Mouse (Mus musculus) forelimb bud, embryonic 11.5 days (tissue): ENCODE measurements around the gene Casq2.

Experiments
- DNase-seq: peaks from one replicate; pipeline ENCODE4 v3.0.0-alpha.2; 2012; ENCODE audit warnings: low read depth, low spot score

Casq2 gene

GRCm38 (mm10) chr3:102081862-102082261 is 4.4 kb upstream of the Casq2 start:
- DNase-seq, result peak; percentile 83

DNA sequence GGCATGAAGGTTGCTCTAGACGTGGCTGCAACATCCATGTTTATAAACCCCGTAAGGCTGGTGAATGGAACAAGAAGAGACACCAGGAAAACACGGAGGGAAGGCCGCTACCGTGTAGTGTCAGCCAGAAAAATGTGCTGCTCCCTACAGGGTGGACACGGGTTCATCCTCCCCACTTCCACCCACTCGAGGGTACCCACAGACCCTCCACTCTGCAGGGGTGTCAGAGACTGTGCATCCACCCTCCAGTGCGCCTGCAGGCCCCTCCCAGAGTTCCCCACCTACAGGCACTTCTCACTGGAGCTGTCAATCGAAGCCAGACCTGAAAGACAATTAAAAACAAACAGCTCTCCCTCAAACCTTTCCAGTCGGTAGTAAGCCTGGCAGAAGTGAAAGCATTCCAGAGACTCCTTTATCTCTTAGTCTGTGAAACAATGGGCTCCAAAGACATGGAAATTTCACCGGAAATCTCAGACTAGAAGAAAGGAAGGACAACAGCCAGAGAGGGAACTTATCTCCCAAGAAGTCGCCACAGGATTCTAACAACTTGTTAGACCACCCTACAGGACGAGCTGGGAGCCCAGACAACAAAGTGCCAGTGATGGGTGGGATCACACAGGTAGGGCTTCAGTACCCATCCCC is 2.5 kb upstream of the Casq2 start:
- DNase-seq, result no peak

DNA sequence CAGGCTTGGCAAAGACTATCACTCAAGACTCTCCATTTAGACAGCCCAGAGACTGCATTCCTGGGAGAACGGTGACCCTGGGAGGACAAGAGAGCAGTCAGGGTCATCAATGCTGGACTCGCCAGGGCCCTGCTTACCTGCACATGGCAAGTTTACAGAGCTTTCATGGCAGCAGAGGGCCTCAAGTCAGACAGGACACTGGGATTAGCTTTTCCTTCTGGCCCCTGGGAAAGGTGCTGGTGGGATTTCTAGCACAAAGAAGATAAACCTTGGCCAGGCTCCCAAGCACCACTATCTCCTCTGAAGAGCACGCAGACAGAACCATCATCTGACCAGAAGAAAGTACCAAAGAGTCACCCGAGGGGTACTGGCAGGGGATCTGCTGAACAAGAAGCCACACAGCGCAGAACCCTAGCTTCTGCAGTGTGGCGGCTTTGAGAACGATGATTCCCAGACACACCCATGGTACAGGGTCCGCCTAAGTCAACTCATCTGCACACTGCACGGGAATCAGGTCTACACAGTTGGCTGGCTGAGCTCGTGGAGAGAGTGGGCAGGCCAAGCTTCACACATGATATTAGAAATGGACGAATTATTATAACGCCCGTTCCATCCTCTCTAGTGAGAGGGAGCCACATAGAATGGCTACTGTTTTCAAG is 1.3 kb upstream of the Casq2 start:
- no peak for DNase-seq

DNA sequence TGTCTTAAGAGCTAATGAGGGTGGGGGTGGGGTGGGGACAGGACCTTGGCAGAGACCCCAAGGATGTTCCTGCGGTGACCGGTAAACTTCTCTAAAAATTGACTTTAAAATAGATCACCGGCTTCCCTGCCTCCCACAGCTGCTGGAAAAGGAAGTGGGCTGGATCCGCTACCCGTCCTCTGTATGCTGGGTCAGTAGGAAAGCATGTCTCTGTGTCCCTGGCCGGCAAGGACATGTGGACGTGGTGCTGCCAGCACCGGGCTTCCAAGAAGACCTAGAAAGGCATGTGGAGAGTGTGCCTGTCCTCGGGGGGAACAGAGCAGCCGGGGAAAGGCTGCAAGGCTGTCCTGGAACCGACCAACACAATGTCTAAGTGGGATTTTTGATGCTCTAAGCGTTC is 496 bp upstream of the Casq2 start:
- DNase-seq, result no peak

DNA sequence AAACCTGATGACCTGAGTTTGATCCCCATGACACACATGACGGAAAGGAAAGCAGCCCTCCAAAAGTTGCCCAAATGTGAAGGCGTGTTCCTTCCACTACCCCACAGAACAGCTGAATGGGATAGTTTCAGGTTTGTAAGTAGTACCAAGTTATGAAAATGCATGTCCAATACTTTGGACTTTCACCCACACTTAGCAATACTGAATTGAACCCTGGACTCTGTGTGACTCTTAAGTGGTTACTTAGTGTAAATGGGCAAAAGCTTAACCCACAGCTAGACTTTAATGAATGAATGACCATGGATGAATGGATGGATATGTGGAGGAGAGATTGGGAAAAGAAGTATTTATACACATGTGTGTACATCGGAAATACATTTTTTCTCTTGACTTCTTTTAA is 8.6 kb downstream of the Casq2 start:
- no peak for DNase-seq

- DNase-seq, result no peak
Observed at GRCm38 (mm10) chr3:102095412-102095811, 9.2 kb downstream of the Casq2 start.

GRCm38 (mm10) chr3:102096366-102096765 is 10.2 kb downstream of the Casq2 start:
- no peak for DNase-seq

GRCm38 (mm10) chr3:102096976-102097375 is 10.8 kb downstream of the Casq2 start:
- no peak for DNase-seq

DNA sequence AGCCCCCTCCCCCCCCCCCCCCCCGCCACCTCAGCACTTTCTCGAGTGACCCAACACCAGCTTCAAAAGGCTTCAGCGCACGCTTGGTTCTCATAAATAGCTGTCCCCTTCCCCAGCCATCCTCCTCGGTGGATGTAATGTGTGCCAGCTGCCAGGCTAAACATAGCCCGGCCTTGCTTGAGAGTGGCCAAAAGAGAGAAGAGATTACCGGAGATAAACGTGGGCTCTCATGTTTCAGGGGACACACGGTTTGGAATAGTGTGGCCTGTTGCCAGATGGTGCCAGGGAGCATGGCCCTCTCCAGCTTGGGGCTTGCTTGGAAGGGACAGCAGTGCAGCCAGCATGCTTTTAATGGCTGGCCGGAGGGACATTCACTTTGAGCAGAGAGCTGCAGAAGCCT is 13.0 kb downstream of the Casq2 start:
- peak; percentile 33 for DNase-seq

DNA sequence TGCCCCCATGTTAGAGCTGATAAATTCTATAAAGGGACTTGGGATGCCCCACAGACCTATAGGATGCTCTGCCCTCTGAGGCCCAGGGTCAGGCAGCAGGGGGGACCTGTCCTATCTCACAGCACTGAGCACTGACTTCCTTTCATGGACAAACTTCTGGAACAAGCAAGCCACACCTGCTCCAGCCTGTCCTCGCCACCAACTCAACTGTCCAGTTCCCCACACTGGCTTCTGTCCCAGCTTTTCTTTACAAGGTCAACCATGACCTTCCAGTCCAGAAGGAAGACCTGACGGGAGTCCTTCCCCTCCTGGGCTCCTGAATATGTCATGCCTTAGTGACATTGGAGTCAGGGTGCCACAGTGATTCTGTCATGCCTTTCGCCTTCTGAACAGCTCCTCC is 13.6 kb downstream of the Casq2 start:
- DNase-seq, result no peak

GRCm38 (mm10) chr3:102101445-102101844 is 15.2 kb downstream of the Casq2 start:
- DNase-seq, result no peak

DNA sequence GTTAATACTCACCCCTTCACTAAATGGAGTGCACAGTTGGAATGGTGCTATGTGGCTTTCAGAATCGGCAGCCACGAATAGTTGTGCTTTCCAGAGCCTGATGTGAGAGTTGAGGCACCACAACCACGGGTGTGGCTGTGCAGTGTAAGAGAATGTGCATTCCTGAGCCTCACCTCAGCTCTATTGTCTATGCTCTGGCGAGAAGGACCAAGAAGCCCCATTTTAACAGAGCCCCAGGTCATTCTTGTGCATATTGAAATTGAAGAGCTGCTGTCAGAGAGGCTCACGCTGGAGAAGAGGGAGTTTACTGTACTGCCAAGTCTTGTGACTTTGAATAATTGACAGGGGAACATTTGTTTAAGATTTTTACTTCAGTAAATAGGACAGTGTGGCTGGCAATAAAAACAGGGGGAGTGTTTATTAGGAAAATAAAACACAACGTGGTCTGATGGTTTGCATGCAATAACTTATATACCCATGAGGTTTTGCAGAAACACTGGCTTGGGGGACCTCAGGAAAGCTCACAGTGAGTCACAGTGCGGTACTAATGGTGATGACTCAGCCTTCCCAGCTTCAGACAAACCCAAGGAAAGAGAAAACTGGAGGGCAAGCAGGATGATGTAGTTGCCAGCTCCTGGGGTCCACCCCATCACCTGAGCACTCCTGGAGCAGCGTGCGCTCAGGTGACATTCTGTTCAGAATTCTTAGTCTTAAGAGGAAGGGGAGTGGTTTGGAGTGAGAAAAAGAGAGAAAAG is 17.8 kb downstream of the Casq2 start:
- no peak for DNase-seq

- no peak for DNase-seq
Observed at GRCm38 (mm10) chr3:102108201-102108600, 22.0 kb downstream of the Casq2 start.

DNA sequence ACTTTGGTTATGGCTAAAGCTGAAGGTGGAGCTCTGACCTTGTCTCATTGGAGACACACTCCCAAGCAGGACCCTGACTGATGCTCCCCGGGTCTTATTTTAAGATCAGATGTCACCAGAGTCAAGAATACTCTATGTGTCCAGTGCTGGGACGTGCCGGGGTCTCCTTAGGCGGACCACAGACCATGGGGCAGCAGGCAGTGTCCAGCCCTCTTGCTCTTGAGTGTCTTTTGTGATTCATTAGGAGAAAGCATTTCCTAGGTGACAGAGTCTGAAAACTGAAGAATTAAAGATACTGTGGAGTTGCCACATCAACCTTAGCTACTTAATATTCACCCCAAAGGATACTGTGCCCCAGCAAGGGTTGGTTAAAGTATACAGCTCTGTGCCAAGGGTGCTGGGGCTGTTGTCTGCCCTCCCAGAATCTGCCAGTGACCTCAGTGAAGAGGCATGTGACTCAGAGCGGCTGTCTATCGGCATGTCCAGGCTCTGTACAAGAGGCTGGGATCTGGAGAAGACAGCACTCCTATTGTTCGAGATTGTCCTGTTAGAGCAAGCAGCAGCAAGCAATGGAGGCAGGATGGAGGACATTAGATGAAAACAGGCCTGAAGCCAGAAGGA is 25.9 kb downstream of the Casq2 start:
- DNase-seq, result no peak

DNA sequence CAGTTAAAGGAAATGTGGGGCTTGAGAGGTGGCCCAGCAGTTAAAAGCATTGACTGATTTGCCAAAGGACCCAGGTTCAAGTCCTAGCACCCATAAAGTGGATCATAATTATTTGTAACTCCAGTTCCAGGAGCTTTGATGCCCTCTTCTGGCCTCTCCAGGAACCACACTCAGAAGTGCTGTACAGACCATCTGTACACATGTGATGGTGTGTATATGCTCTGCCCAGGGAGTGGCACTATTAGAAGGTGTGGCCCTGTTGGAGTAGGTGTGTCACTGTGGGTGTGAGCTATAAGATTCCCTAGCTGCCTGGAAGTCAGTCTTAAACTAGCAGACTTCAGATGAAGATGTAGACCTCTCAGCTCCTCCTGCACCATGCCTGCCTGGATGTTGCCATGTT is 34.7 kb downstream of the Casq2 start:
- no peak for DNase-seq

DNA sequence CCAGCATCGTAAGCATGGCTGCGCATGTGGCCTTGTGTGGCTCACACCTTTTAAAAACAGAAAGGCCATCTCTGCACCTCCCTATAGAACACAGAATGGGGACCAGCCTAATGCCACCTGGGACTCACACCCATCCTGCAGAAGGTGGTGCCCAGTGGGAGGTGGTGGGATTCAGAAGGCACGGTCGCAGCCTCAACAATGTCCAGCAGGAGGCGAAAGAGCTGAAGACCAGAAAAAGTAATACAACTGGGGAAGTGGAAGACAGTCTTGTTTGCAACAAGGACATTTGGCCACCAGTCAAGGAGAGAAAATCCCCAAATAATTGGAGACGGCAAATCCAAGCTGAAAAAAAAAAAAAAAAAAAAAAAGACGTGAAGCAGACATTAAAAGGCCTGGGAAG is 35.8 kb downstream of the Casq2 start:
- DNase-seq, result no peak

DNA sequence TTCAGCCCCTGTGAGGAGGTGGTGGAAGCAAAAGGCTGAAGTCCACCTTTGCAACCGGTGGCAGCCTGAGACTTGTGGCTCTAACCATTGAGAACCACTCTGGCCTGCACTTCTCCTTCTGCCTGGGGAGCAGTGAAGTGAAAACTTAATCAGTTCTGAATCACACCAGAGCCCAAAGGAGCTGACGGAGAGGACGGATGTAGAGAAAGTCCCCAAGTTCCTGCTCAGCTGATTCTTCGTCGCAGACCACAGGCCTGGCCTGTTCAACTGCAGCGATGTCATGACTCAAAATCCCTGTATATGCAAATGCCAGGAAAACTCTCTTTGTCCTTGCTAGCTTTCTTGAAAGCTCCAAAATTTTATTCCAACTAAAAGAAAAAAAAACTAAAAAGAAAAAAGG is 37.4 kb downstream of the Casq2 start:
- DNase-seq, result no peak

DNA sequence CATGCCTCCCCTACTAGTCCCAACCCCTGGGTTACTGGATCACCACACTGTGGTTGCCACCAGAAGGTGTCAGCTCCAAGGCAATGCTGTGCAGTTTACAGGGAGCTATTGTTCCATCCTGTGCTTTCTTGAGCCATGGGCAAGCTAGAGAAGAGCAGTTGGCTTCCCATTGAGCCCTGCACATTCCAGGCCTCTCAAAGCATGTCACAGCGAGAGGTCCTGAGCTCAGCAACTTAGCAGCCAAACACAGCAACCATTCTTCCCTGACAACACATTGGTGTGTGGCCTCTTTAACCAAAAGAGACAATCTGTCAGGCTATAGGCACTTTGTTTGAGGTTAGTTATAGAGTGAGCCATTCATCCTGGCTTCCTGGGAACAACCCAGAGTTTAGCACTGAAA is 39.3 kb downstream of the Casq2 start:
- DNase-seq, result no peak

DNA sequence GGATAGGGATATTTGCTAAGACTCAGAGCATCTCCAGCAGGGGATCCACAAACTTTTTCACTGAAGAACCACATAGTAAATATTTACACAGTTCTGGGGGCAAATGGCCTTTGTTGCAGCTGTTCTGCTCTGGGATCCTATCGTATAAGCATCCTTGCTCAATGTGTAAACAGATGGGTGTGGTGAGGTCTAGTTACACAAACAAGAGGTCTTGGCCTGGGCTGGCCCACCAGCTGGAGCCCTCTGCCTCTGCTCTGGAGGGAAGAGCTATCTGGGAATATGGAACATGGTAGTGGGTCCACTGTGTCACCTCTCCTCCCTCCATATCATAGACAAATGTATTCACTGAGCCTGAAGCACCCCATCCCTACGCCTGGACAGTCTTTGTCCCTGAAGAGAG is 40.9 kb downstream of the Casq2 start:
- DNase-seq, result no peak

DNA sequence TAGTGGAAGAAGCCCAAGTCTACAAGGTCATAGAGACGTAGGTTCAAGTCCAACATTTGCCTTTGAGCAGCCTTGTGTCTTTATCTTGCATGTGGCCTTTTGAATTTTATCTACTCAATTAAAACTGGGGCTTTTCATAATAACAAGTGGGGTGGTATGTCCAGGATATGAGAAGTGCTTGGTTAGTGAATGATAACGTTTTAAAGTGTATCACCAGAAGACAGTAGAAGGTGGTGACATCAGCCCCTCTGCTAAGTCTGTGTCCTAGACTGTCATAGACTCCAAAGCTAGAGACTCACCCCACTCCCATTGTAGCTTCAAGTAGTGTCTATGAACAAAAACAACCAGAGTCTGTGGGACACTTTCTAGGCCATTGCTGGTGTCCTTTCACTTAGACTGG is 42.0 kb downstream of the Casq2 start:
- no peak for DNase-seq

DNA sequence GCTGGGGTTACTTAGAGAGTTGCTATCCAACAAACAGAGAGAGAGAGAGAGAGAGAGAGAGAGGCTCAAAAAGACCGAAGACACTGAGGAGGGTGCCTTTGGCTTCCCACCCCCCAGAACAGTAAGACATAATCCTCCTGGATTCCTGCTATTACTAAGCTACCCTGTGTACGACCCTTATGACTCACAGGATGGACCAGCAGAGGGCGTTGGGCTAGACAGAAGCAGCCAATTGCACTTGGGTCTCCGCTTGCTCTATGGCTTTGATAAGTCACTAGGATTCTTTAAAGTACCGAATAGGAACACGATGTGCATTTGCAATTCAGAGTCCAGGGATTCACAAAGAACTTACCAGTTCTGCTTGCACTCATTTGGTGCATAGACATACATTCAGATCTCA is 44.3 kb downstream of the Casq2 start:
- DNase-seq, result no peak

GRCm38 (mm10) chr3:102131627-102132324 is 45.6 kb downstream of the Casq2 start:
- DNase-seq, result no peak
